Mouse (Mus musculus): ENCODE measurements around the gene Kcnt1.

Kcnt1 gene

GRCm38 (mm10) chr2:25877736-25878268 is 14.3 kb downstream of the Kcnt1 start:
- in situ Hi-C loops (cut with MboI, MseI) = no loop called here

GRCm38 (mm10) chr2:25878516-25878915 is 15.0 kb downstream of the Kcnt1 start:
- in situ Hi-C loops (cut with MboI, MseI) = no loop called here

- in situ Hi-C loops (cut with MboI, MseI) = no loop called here
These were observed 15.5 kb downstream of the Kcnt1 start for GRCm38 (mm10) chr2:25879061-25879460.

GRCm38 (mm10) chr2:25882276-25882675 is 18.7 kb downstream of the Kcnt1 start:
- in situ Hi-C loops (cut with MboI, MseI) = no loop called here

GRCm38 (mm10) chr2:25884756-25885155 is 21.2 kb downstream of the Kcnt1 start:
- in situ Hi-C loops (cut with MboI, MseI) = no loop called here

GRCm38 (mm10) chr2:25887226-25887625 is 23.7 kb downstream of the Kcnt1 start:
- in situ Hi-C loops (cut with MboI, MseI) = no loop called here

- in situ Hi-C loops (cut with MboI, MseI) = no loop called here
These were observed 24.6 kb downstream of the Kcnt1 start for GRCm38 (mm10) chr2:25888144-25888543.

- in situ Hi-C loops (cut with MboI, MseI) = no loop called here
These were observed 28.9 kb downstream of the Kcnt1 start for GRCm38 (mm10) chr2:25892440-25892839.

GRCm38 (mm10) chr2:25898970-25899369 is 35.4 kb downstream of the Kcnt1 start:
- in situ Hi-C loops (cut with MboI, MseI) = no loop called here

GRCm38 (mm10) chr2:25909872-25910271 is 46.3 kb downstream of the Kcnt1 start:
- in situ Hi-C loops (cut with MboI, MseI) = no loop called here

GRCm38 (mm10) chr2:25913247-25913646 is 49.7 kb downstream of the Kcnt1 start:
- in situ Hi-C loops (cut with MboI, MseI) = no loop called here

- in situ Hi-C loops (cut with MboI, MseI) = no loop called here
These were observed 50.7 kb downstream of the Kcnt1 start for GRCm38 (mm10) chr2:25914201-25914600.

- in situ Hi-C loops (cut with MboI, MseI) = no loop called here
These were observed 51.3 kb downstream of the Kcnt1 start for GRCm38 (mm10) chr2:25914821-25915220.

- in situ Hi-C loops (cut with MboI, MseI) = no loop called here
These were observed 54.9 kb downstream of the Kcnt1 start for GRCm38 (mm10) chr2:25918408-25918807.

- in situ Hi-C loops (cut with MboI, MseI) = no loop called here
These were observed 56.4 kb downstream of the Kcnt1 start for GRCm38 (mm10) chr2:25919972-25920371.

- in situ Hi-C loops (cut with MboI, MseI) = no loop called here
These were observed 60.3 kb downstream of the Kcnt1 start for GRCm38 (mm10) chr2:25923799-25924198.

- in situ Hi-C loops (cut with MboI, MseI) = no loop called here
These were observed 61.4 kb downstream of the Kcnt1 start for GRCm38 (mm10) chr2:25924934-25925333.

- in situ Hi-C loops (cut with MboI, MseI) = no loop called here
These were observed 64.3 kb downstream of the Kcnt1 start for GRCm38 (mm10) chr2:25927821-25928220.

- in situ Hi-C loops (cut with MboI, MseI) = no loop called here
These were observed 67.8 kb downstream of the Kcnt1 start for GRCm38 (mm10) chr2:25931249-25931859.

- in situ Hi-C loops (cut with MboI, MseI) = no loop called here
These were observed 77.0 kb downstream of the Kcnt1 start for GRCm38 (mm10) chr2:25940503-25940902.

GRCm38 (mm10) chr2:25943822-25944221 is 80.3 kb downstream of the Kcnt1 start:
- in situ Hi-C loops (cut with MboI, MseI) = no loop called here

GRCm38 (mm10) chr2:25947950-25948349 is 84.4 kb downstream of the Kcnt1 start:
- in situ Hi-C loops (cut with MboI, MseI) = no loop called here

- in situ Hi-C loops (cut with MboI, MseI) = no loop called here
These were observed 85.8 kb downstream of the Kcnt1 start for GRCm38 (mm10) chr2:25949291-25949690.

Measured in T-helper 1 cell (primary cell).